Mouse (Mus musculus) neural tube, embryonic 11.5 days (tissue): ENCODE data around the gene Ppp6r1. TPM values are rescaled to one million over a fixed set of nuclear protein-coding genes. Genes with fewer than 3 reads are reported as not detected.

ENCODE experiments used
- ATAC-seq: fragments of 200-750 bp; cut with Nextera tagmentation; 2 replicates; pipeline ENCODE4 v1.8.0; 2017; ENCODE audit warnings: moderate number of reproducible peaks, mild to moderate bottlenecking, moderate TSS enrichment, moderate library complexity; ENCODE audit not compliant: insufficient read depth, low FRiP score, low TSS enrichment
- DNase-seq: peaks from one replicate; pipeline ENCODE4 v3.0.0-alpha.2; 2015; ENCODE audit warnings: low spot score
- H3K27ac ChIP-seq: fragments of 300-500 bp; sonication (generic); 2 replicates; pipeline ENCODE4 v1.5.1; 2014; ENCODE audit warnings: low read depth, mild to moderate bottlenecking, low read length
- H3K27me3 ChIP-seq: fragments of 300-500 bp; sonication (generic); 2 replicates; pipeline ENCODE4 v1.6.1; 2014; ENCODE audit warnings: mild to moderate bottlenecking, low read length, mixed read lengths; ENCODE audit not compliant: control insufficient read depth, insufficient read depth
- H3K36me3 ChIP-seq: fragments of 300-500 bp; sonication (generic); 2 replicates; pipeline ENCODE4 v1.6.1; 2014; ENCODE audit warnings: mild to moderate bottlenecking, low read length, moderate library complexity, mixed read lengths; ENCODE audit not compliant: control insufficient read depth, insufficient read depth
- H3K4me1 ChIP-seq: fragments of 300-500 bp; sonication (generic); 2 replicates; pipeline ENCODE4 v1.6.1; 2014; ENCODE audit warnings: low read length, mixed read lengths; ENCODE audit not compliant: control insufficient read depth, insufficient read depth
- H3K4me2 ChIP-seq: fragments of 300-500 bp; sonication (generic); 2 replicates; pipeline ENCODE4 v1.6.1; 2014; ENCODE audit warnings: low read depth, mild to moderate bottlenecking, moderate library complexity
- H3K4me3 ChIP-seq: fragments of 300-500 bp; sonication (generic); 2 replicates; pipeline ENCODE4 v1.5.1; 2014; ENCODE audit warnings: low read depth, low read length
- H3K9ac ChIP-seq: fragments of 300-500 bp; sonication (generic); 2 replicates; pipeline ENCODE4 v1.6.1; 2014; ENCODE audit warnings: mild to moderate bottlenecking, low read length
- H3K9me3 ChIP-seq: fragments of 300-500 bp; sonication (generic); 2 replicates; pipeline ENCODE4 v1.6.1; 2016; ENCODE audit warnings: low read length; ENCODE audit not compliant: control insufficient read depth
- WGBS: fragments of 180-500 bp; shearing (Covaris S2); extraction: QIAGEN DNeasy Blood & Tissue Kit; methylation state at CpG from one replicate; pipeline ENCODE4 v1.1.7; 2014; 5-methylcytosine and 5-hydroxymethylcytosine counted together
- polyA plus RNA-seq: library from polyadenylated mRNA; unstranded; fragments of >200 nt; fragmentation: Nextera tagmentation; extraction: Ambion mirVana; gene quantifications from 2 replicates; pipeline ENCODE4 v1.2.1, GENCODE M21; 2014

Ppp6r1 gene
- polyA plus RNA-seq, 1 experiment from 2014 or later: 6.0 TPM

DNA sequence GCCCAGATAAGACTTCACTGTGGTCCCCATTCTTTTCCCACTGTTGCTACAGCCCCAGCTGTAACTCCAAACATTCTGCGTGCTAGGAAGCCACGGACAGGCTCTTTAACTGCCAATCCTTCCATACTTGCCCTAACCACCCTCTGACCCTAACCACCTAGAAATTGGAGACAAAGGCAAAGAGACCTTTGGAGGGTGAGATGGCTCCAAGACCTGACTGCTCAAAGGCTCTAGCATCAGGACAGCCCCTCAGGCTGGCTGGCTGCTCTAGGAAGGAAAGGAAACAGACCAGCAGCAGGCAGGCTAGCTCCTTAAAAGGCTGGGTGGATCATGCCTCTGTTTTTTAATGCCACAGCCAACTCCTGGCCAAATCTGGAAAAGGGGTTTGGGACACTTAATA is 4.6 kb downstream of the Ppp6r1 start:
- Histone ChIP-seq H3K27me3 (no peaks in the 10 kb centered on the region), H3K27ac (no peak overlapping the region), H3K4me2 (no peak overlapping the region), H3K9ac (no peak overlapping the region), H3K9me3 (no peaks in the 10 kb centered on the region), H3K4me3 (no peak overlapping the region), H3K4me1 (peaks cover 12% of the 10 kb centered on the region), H3K36me3 (no peaks in the 10 kb centered on the region)
- WGBS: 90% methylated on average over 2 of the region's 2 CpGs
- ATAC-seq: no peak
- DNase-seq: no peak

DNA sequence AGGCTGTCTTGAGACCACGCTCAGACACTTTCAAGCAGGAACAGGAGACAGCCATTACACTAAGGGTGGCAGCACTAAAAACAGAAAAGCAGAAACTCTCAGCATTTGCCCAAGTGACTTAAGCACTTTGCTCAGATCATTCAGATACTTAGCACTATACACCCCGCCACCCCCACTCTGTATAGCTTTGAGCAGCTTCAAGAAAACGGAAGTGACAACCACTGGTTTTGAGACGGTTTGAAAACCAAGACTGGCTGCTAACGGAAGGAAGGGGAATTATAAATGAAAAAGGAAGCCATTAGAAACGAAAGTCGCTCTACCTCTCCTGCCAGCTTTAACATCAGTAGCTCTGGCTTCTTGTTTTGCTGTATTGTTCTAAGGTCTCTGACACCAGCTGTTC is 5.0 kb downstream of the Ppp6r1 start:
- Histone ChIP-seq H3K27ac (no peak overlapping the region), H3K4me1 (peaks cover 12% of the 10 kb centered on the region), H3K4me2 (no peak overlapping the region), H3K36me3 (no peaks in the 10 kb centered on the region), H3K9ac (no peak overlapping the region), H3K4me3 (no peak overlapping the region), H3K9me3 (no peaks in the 10 kb centered on the region), H3K27me3 (no peaks in the 10 kb centered on the region)
- DNase-seq: no peak
- WGBS: 89% methylated on average over 7 of the region's 7 CpGs
- ATAC-seq: no peak

- no peak overlapping the region for H3K4me3 ChIP-seq
- ATAC-seq (no peak), DNase-seq (no peak)
- H3K4me2 ChIP-seq: no peak overlapping the region
- H3K4me1 ChIP-seq: peaks cover 12% of the 10 kb centered on the region
- H3K9me3 ChIP-seq: no peaks in the 10 kb centered on the region
- no peaks in the 10 kb centered on the region for H3K27me3 ChIP-seq
- no peaks in the 10 kb centered on the region for H3K36me3 ChIP-seq
- WGBS: 88% methylated on average over 5 of the region's 5 CpGs
- H3K9ac ChIP-seq: no peak overlapping the region
- H3K27ac ChIP-seq: no peak overlapping the region
These were observed 5.5 kb downstream of the Ppp6r1 start for GRCm38 (mm10) chr7:4653351-4653750.

DNA sequence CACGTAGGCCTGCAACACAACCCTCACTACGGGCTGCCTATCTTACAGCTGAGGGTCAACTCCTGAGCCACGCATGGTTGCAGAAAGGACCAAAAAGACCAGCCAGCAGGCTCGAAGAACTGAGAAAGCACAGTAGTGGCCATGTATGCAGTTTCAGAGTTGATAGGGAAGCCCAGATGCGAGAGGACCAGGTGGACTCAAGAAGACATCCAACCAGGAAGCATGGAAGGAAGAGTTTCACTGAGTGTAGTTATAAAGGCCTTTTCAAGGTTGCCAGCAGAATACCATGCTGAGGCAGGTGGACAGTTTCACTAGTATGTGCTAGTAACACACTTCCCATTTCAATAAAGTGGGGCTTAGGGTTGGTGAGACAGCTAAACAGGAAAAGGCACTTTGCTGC is 6.1 kb downstream of the Ppp6r1 start:
- ATAC-seq: no peak
- Histone ChIP-seq H3K27me3 (no peaks in the 10 kb centered on the region), H3K4me2 (no peak overlapping the region), H3K4me3 (no peak overlapping the region), H3K4me1 (peaks cover 12% of the 10 kb centered on the region), H3K27ac (no peak overlapping the region), H3K9ac (no peak overlapping the region), H3K9me3 (no peaks in the 10 kb centered on the region), H3K36me3 (no peaks in the 10 kb centered on the region)
- WGBS: 93% methylated on average over 5 of the region's 5 CpGs
- DNase-seq: no peak

DNA sequence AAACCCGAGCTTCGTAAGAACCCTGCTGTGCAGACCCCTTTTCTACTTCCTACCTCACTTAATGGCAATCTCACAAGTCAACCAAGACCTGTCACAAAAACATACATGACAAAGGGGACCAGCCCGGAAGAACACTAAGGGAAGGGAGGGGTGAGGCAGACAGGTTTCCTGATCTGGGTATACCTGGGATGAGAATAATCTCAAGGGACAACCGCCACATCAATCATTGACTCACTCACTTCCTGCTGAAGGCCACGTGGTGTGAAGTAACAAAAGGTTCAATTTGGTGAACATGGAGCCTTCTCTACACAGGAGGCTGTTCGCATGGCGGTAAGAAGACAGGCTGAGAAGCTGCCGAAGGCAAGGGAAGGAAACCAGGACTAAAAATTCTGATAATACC is 7.2 kb downstream of the Ppp6r1 start:
- H3K27ac ChIP-seq: no peak overlapping the region
- no peaks in the 10 kb centered on the region for H3K36me3 ChIP-seq
- no peak for DNase-seq
- H3K4me2 ChIP-seq: no peak overlapping the region
- no peak for ATAC-seq
- H3K9me3 ChIP-seq: no peaks in the 10 kb centered on the region
- H3K4me3 ChIP-seq: no peak overlapping the region
- no peaks in the 10 kb centered on the region for H3K27me3 ChIP-seq
- H3K9ac ChIP-seq: no peak overlapping the region
- WGBS: 76% methylated on average over 8 of the region's 8 CpGs
- H3K4me1 ChIP-seq: peaks cover under 1% of the 10 kb centered on the region

GRCm38 (mm10) chr7:4647992-4648391 is 10.8 kb downstream of the Ppp6r1 start:
- ATAC-seq (no peak), DNase-seq (no peak)
- Histone ChIP-seq H3K4me2 (no peak overlapping the region), H3K9me3 (no peaks in the 10 kb centered on the region), H3K36me3 (peaks cover 6% of the 10 kb centered on the region), H3K4me3 (no peak overlapping the region), H3K9ac (no peak overlapping the region), H3K27me3 (no peaks in the 10 kb centered on the region), H3K4me1 (no peaks in the 10 kb centered on the region), H3K27ac (no peak overlapping the region)
- 89% methylated on average over 2 of the region's 2 CpGs for WGBS

DNA sequence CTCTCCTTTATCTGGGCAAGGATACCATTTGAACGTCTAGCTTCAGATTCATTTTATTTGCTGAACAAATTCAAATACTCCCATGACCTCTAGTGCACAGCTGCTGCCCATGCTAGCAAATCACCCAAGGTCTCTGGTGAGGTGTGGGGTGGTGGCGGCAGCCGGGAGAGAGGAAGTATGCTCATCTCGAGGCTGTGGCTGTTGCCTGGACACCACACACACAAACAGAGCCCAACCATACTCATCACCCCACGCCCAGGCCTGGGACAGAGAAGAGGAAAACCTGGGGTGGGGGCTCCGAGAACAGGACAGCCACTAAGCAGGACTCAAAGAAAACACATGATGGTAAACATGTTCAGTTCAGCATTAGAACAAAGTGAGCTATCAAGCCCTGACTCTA is 11.5 kb downstream of the Ppp6r1 start:
- ATAC-seq: no peak
- Histone ChIP-seq H3K4me3 (no peak overlapping the region), H3K27ac (no peak overlapping the region), H3K4me2 (no peak overlapping the region), H3K36me3 (peaks cover 8% of the 10 kb centered on the region), H3K9ac (no peak overlapping the region), H3K4me1 (no peaks in the 10 kb centered on the region), H3K27me3 (no peaks in the 10 kb centered on the region), H3K9me3 (no peaks in the 10 kb centered on the region)
- no peak for DNase-seq
- WGBS: 86% methylated on average over 6 of the region's 6 CpGs

DNA sequence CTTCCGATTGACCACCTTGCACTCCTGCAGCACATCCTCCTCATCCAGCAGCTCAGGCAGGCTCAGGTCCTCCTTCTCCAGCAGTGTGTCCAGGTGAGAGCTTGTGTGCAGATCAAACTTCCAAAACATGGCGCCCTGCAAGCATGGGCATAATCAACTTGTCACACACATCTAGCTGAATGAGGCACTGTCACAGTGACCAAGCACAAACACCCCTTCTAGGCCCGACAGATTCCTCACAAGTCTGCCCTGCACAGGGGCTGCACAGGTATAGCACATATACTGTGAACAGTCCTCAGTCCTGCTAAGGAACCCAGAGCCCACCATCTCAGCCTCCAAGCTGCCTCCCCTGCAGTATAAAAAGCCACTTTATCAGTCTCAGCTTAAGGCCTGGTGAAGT is 12.0 kb downstream of the Ppp6r1 start:
- Histone ChIP-seq H3K9me3 (no peaks in the 10 kb centered on the region), H3K27ac (no peak overlapping the region), H3K9ac (no peak overlapping the region), H3K27me3 (no peaks in the 10 kb centered on the region), H3K4me1 (no peaks in the 10 kb centered on the region), H3K4me2 (no peak overlapping the region), H3K4me3 (no peak overlapping the region), H3K36me3 (peaks cover 11% of the 10 kb centered on the region)
- ATAC-seq (no peak), DNase-seq (no peak)
- 96% methylated on average over 3 of the region's 3 CpGs for WGBS

GRCm38 (mm10) chr7:4643225-4643624 is 15.6 kb downstream of the Ppp6r1 start:
- Histone ChIP-seq H3K4me2 (no peak overlapping the region), H3K27me3 (no peaks in the 10 kb centered on the region), H3K4me3 (no peak overlapping the region), H3K27ac (no peak overlapping the region), H3K9me3 (no peaks in the 10 kb centered on the region), H3K9ac (no peak overlapping the region), H3K4me1 (no peaks in the 10 kb centered on the region), H3K36me3 (peaks cover 20% of the 10 kb centered on the region)
- DNase-seq (no peak), ATAC-seq (no peak)
- 96% methylated on average over 6 of the region's 6 CpGs for WGBS
